Mouse (Mus musculus): ENCODE measurements around the gene Olfr370. TPM values are rescaled to one million over a fixed set of nuclear protein-coding genes. Genes with fewer than 3 reads are reported as not detected.

The Olfr370 gene
- total RNA-seq, 2 experiments from 2014 or later: not detected

GRCm38 (mm10) chr8:83575561-83576515 lies 40.3 kb downstream of the Olfr370 start:
- DNase-seq (ENCODE audit: low spot score in 2 of 2): peak; percentile 11 to 12

DNA sequence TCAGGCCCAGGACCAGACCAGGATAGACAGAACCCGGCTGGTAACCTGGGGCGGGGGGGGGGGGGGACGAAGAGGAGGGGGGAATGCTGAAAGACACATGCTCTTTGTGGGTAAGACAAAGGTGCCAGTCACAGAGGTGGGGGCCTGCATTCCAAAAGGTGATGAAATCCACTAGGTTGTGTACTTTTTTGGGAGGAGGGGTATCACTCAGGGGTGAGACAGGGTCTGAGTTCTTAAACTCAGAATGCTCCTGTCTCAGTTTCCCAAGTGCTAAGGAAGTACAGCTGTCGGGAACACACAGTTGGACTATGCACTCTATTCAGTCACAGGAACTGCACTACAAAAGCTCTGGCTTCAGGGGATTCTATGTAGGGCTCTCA lies 40.9 kb downstream of the Olfr370 start:
- no peak for DNase-seq (ENCODE audit: low spot score in 2 of 2)

GRCm38 (mm10) chr8:83576921-83577320 lies 41.3 kb downstream of the Olfr370 start:
- peak in 1 of 2 experiments; percentile 4 for DNase-seq (ENCODE audit: low spot score in 2 of 2)

- DNase-seq (ENCODE audit: low spot score in 2 of 2): no peak
These were observed 41.8 kb downstream of the Olfr370 start for GRCm38 (mm10) chr8:83577384-83577791.

- peak in 1 of 2 experiments; percentile 4 for DNase-seq (ENCODE audit: low spot score in 2 of 2)
These were observed 42.8 kb downstream of the Olfr370 start for GRCm38 (mm10) chr8:83578131-83579055.

DNA sequence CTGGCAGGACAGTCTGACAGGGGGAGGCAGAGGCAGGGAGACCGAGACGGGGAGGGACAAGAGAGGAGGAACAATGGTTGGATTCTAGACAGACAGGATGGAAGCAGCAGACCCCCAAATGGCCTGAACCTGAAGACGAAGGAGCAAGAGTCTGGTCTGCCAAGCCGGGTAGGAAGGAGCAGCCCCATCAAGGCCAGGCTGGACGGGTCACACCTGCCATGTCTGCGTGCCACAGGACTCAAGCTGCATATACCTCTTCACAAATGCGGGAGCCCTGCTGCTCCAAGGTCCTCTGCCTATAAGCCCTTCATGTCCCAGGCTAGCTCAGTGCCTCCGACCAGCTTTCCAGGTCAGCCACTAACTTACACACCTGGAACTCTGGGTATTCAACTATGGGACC lies 44.1 kb downstream of the Olfr370 start:
- no peak for DNase-seq (ENCODE audit: low spot score in 2 of 2)

DNA sequence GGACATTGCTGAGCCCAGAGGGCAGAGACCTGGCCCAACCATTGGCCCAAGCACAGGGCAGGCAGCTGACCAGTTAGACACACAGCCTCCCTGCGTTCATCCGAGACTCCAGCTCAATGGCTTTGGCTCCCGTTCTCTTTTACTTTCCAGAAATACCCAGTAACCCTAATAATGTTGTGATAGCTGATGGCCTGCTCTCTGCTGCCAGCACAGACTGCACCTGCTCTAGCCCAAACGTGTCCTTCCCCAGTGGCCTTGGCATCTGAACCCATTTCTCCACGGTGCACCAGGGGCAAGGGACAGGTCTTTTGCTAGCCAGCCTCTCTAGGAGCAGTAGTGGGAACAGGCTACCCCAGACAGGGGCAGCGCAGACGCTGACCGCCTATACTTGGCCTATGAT lies 45.2 kb downstream of the Olfr370 start:
- DNase-seq (ENCODE audit: low spot score in 2 of 2): no peak

GRCm38 (mm10) chr8:83582226-83582625 lies 46.6 kb downstream of the Olfr370 start:
- no peak for DNase-seq (ENCODE audit: low spot score in 2 of 2)

GRCm38 (mm10) chr8:83583236-83583635 lies 47.7 kb downstream of the Olfr370 start:
- no peak for DNase-seq (ENCODE audit: low spot score in 2 of 2)

- DNase-seq (ENCODE audit: low spot score in 2 of 2): no peak
These were observed 49.2 kb downstream of the Olfr370 start for GRCm38 (mm10) chr8:83584771-83585170.

- DNase-seq (ENCODE audit: low spot score in 2 of 2): no peak
These were observed 49.8 kb downstream of the Olfr370 start for GRCm38 (mm10) chr8:83585333-83585732.

DNA sequence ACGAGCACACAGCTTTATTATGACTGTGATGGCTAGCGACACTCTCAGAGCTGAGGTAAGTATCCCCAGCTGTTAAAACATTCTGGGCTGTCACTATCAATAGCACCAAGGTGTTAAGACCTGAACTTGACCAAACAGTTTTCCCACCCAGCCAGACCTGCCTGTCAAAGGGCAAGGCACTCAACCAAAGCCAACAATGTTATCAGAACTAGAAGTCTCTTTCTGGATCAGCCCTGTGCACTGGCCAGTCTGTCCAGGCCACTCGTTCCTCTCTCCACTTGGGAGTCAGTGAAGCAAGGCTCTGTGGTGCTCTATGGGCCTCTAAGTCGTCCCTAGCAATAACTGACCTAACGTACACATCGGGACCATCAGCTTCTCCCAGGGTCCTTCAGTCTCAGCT lies 52.1 kb downstream of the Olfr370 start:
- DNase-seq (ENCODE audit: low spot score in 2 of 2): no peak

- DNase-seq (ENCODE audit: low spot score in 2 of 2): no peak
These were observed 53.3 kb downstream of the Olfr370 start for GRCm38 (mm10) chr8:83588886-83589285.

- no peak for DNase-seq (ENCODE audit: low spot score in 2 of 2)
These were observed 55.0 kb downstream of the Olfr370 start for GRCm38 (mm10) chr8:83590488-83591023.

- DNase-seq (ENCODE audit: low spot score in 2 of 2): no peak
These were observed 57.1 kb downstream of the Olfr370 start for GRCm38 (mm10) chr8:83592682-83593081.

DNA sequence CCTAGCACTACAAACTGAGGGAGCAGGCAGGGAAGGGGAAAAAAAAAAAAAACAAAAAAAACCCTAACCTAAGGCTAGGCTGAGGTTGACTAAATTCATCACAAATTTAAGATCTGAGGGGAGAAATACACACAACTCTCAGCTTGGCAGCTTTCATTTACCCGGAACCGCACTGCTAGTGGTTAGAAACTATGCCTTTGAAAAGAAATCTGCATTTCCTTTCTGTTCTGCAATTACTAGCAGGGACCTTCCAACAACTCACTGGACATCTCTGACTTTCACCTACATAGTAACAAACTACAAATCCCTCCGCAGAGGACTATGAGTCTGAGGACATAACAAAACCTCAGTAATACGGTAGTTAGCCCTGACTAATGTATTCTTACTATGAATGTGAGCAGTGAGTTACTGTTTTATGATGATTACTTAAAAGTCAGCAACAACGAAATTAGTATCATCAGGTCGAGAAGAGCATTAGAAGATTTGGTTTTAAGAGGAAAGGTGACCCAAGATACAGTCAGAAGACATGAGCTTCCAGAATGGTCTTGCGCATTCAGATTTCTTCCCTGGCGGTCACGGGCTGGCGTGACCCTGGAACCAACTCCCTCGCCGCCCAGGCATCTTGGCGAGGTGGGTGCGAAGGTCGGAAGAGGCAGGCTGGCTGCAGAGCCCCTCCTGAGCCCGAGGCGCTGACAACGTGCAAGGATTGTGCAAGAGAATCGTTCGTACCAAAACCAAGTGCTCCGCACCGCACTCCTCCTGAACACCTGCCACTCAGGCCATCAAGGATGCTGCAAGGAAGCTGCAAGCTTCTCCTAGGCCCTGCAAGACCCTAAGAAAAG lies 58.0 kb downstream of the Olfr370 start:
- DNase-seq (ENCODE audit: low spot score in 2 of 2): no peak

GRCm38 (mm10) chr8:83594167-83595049 lies 58.8 kb downstream of the Olfr370 start:
- peak; percentile 93 to 98 for DNase-seq (ENCODE audit: low spot score in 2 of 2)

Data from layer of hippocampus, postnatal 14 days (tissue).